Mouse (Mus musculus): ENCODE results near the gene Manbal.

DNA sequence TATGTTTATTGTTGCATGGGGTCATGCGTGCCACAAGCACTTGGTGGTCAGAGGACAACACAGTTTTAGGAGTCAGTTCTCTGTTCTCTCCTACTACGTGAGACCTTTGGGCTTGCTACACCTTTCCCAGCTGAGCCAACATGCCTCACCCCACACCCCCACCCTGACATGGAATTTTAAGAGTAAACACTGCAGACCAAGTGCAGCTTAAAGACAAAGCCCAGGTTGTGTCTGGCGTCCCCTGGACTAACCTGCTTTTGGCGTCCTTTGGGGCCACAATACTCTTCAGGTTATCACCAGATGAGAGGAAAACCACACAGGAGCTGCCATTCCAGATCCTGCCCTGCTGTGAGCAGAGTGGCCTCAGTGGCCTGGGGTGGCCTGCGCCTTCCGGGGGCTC lies 27.5 kb downstream of the Manbal start:
- TF ChIP-seq CTCF (IDR thresholded peaks at IDR 0.05; ENCODE audit: borderline replicate concordance, control insufficient read depth, extremely low read depth, insufficient read depth, low read length, poor library complexity) (no peak), POLR2A (IDR thresholded peaks at IDR 0.05; ENCODE audit: control insufficient read depth, extremely low read depth, insufficient read depth, low read length, poor library complexity) (no peak)

All from thymus, adult 2 months (tissue).